Mouse (Mus musculus): ENCODE measurements around the gene Wfdc9. TPM values are rescaled to one million over a fixed set of nuclear protein-coding genes. Genes with fewer than 3 reads are reported as not detected.

The Wfdc9 gene
- not detected in 2 replicates for polyA plus RNA-seq (2015; fragmentation: Nextera tagmentation; extraction: Ambion mirVana)

DNA sequence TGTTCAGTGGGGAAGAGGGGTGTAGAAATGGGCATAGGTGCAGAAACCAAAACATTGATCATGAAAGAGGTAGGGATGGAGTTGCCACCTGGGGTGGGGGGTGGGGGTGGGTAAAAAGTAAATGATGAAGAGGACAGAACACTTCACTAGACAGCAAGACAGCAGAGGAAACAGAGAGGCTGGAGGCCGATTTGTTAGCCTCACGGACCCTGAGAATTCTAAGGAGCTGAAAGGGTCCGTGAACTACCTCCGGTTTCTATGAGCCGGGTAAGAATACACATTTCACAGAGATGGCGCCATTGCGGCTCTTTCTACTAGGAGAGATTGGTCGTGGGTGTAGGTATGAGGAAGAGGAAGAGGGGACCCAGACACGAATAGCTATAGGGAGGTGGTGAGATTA is at the start of gene Wfdc9:
TSS of gene Wfdc9 (minus strand) at position 101 of the 400 bp plus-strand sequence.
- ATAC-seq (ENCODE audit: insufficient number of reproducible peaks, low FRiP score, low TSS enrichment, low read depth) = no peak
- no peaks in the 10 kb centered on the region for H3K27me3 ChIP-seq
- no peak within 1 kb of the TSS for H3K27ac ChIP-seq (replicated peaks)
- no peaks in the 10 kb centered on the region for H3K9me3 ChIP-seq (replicated peaks)
- H3K4me3 ChIP-seq (replicated peaks) = no peak within 1 kb of the TSS
- no peaks in the 10 kb centered on the region for H3K4me1 ChIP-seq
- H3K36me3 ChIP-seq = no peaks in the 10 kb centered on the region
- no peak within 1 kb of the TSS for H3K9ac ChIP-seq
- 82% methylated on average over 9 of the region's 9 CpGs for WGBS
- H3K4me2 ChIP-seq (replicated peaks) = no peak within 1 kb of the TSS

DNA sequence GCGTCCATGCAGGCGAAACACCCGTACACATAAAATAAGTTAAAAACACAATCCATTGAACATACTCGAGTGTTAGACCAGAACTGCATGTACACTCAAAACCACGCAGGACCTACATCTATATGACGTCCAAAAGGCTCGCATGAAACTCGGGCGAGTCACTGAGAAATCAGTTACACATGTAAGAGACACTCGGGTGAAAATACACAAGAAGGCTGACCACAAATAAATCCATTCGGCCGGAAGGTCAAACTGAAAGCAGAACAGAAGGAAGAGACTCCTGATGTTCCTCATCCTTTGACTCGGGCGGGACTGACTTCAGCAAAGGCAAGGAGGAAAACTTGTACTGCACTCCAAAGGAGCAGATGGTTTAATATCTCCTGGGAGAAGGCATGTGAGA is 49.6 kb upstream of the Wfdc9 start:
- no peak overlapping the region for H3K4me3 ChIP-seq (replicated peaks)
- no peak overlapping the region for H3K27ac ChIP-seq (replicated peaks)
- 81% methylated on average over 14 of the region's 14 CpGs for WGBS
- H3K4me1 ChIP-seq = no peaks in the 10 kb centered on the region
- ATAC-seq (ENCODE audit: insufficient number of reproducible peaks, low FRiP score, low TSS enrichment, low read depth) = no peak
- H3K9me3 ChIP-seq (replicated peaks) = no peaks in the 10 kb centered on the region
- H3K36me3 ChIP-seq = no peaks in the 10 kb centered on the region
- no peak overlapping the region for H3K9ac ChIP-seq
- H3K27me3 ChIP-seq = no peaks in the 10 kb centered on the region
- H3K4me2 ChIP-seq (replicated peaks) = no peak overlapping the region

DNA sequence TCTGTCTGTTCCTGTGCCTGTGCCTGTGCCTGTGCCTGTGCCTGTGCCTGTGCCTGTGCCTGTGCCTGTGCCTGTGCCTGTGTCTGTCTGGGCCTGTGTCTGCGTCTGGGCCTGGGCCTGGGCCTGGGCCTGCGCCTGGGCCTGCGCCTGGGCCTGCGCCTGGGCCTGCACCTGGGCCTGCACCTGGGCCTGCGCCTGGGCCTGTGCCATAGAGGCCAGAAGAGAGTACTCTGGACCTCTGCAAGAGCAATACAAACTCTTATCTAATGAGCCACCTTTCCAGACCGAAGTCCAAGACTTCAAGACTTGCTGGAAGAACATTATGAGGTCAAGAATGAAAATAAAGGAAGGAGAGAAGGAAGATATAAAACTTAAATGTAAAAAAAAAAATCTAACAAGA is 48.9 kb upstream of the Wfdc9 start:
- Histone ChIP-seq H3K4me2 (replicated peaks) (no peak overlapping the region), H3K4me3 (replicated peaks) (no peak overlapping the region), H3K9ac (no peak overlapping the region), H3K9me3 (replicated peaks) (no peaks in the 10 kb centered on the region), H3K27me3 (no peaks in the 10 kb centered on the region), H3K27ac (replicated peaks) (no peak overlapping the region), H3K36me3 (no peaks in the 10 kb centered on the region), H3K4me1 (no peaks in the 10 kb centered on the region)
- WGBS = 83% methylated on average over 6 of the region's 6 CpGs
- no peak for ATAC-seq (ENCODE audit: insufficient number of reproducible peaks, low FRiP score, low TSS enrichment, low read depth)

DNA sequence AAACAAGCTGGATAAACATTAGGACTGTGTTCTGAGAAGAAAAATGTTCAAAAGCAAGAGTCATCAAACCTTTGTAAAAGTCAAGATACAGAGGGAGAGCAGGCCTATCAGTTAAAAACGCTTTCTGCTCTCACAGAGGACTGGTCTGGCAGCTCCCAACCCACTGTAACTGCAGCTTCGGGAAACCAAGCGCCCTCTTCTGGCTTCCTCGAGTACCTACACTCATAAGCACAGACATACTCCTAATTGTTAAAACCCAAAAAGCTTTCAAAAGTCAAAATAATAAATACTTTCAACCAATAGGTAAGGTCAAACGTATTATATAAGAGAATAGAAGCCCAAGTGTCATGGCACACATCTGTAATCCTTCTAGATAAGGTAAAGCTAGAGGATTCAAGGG is 47.9 kb upstream of the Wfdc9 start:
- H3K4me2 ChIP-seq (replicated peaks) = no peak overlapping the region
- no peak overlapping the region for H3K4me3 ChIP-seq (replicated peaks)
- no peaks in the 10 kb centered on the region for H3K4me1 ChIP-seq
- no peaks in the 10 kb centered on the region for H3K9me3 ChIP-seq (replicated peaks)
- WGBS = 79% methylated on average over 5 of the region's 5 CpGs
- ATAC-seq (ENCODE audit: insufficient number of reproducible peaks, low FRiP score, low TSS enrichment, low read depth) = no peak
- H3K27ac ChIP-seq (replicated peaks) = no peak overlapping the region
- H3K9ac ChIP-seq = no peak overlapping the region
- H3K36me3 ChIP-seq = no peaks in the 10 kb centered on the region
- no peaks in the 10 kb centered on the region for H3K27me3 ChIP-seq

DNA sequence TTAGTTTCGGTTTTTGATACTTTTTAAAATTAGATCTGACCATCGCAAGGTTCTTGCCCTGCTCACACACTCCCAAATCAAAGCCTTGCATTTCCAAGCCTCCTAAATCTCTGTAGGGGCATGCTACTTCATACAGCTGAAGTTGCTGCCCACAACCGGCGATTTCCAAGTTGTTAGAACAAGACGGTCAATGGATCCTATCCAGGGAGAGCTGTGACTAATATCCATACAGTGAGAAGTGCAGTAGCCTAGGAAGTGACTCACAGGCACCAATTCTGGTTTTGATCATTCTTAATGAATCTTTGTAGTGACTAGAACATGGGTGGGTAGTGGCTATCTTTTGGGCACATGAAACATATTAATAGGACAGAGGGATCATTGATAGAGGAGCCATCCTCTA is 45.4 kb upstream of the Wfdc9 start:
- 75% methylated on average over 5 of the region's 5 CpGs for WGBS
- Histone ChIP-seq H3K36me3 (no peaks in the 10 kb centered on the region), H3K27ac (replicated peaks) (no peak overlapping the region), H3K4me3 (replicated peaks) (no peak overlapping the region), H3K27me3 (no peaks in the 10 kb centered on the region), H3K9me3 (replicated peaks) (no peaks in the 10 kb centered on the region), H3K4me1 (no peaks in the 10 kb centered on the region), H3K4me2 (replicated peaks) (no peak overlapping the region), H3K9ac (no peak overlapping the region)
- ATAC-seq (ENCODE audit: insufficient number of reproducible peaks, low FRiP score, low TSS enrichment, low read depth) = no peak

DNA sequence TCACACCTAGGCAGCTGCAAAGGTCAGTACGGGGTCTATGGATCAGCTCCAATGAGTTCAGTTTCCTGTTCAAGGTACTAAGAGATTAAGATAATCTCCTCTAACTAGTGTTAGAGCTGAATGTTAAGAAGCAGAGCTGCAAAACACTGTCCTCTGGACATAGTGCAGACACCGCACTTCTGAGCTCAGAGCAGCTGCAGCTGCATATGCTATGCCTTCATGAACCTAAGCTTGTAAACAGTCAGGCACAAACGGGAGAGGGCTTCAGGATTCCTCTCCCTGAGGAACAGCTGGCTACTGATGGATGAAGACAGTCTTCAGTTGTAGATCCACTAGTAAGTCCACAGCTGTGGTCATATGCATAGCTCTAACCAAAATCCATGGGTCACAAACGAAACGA is 44.6 kb upstream of the Wfdc9 start:
- no peak for ATAC-seq (ENCODE audit: insufficient number of reproducible peaks, low FRiP score, low TSS enrichment, low read depth)
- WGBS = 73% methylated on average over 5 of the region's 5 CpGs

DNA sequence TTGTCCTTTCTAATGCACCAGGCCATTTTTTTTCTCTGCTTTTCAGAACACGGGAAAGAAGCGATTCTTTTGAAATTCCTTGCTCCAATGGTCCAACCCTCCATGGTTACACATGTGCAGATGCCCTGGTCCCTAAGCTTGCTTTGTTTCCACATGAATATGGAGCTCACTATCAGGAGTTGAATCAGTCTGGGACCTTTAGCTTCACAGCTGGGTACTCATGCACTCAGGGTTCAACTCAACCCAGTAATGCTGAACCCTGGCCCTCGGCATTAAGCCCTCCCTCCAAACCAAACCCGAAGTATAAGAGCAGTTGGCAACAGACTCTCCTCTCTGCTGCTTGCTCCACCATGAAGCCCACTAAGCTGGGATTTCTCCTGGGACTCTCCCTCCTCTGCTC is 41.8 kb upstream of the Wfdc9 start, which contains the start of gene Spint4:
TSS of gene Spint4 (plus strand) at position 301 of the 400 bp plus-strand sequence.
- H3K4me3 ChIP-seq (replicated peaks) = no peak within 1 kb of the TSS
- 84% methylated on average over 4 of the region's 4 CpGs for WGBS

More for the DNA sequence above, 44.6 kb upstream of the Wfdc9 start:
- H3K4me2 ChIP-seq (replicated peaks) = no peak overlapping the region
- no peaks in the 10 kb centered on the region for H3K4me1 ChIP-seq
- H3K9me3 ChIP-seq (replicated peaks) = no peaks in the 10 kb centered on the region
- H3K36me3 ChIP-seq = no peaks in the 10 kb centered on the region
- no peaks in the 10 kb centered on the region for H3K27me3 ChIP-seq
- H3K27ac ChIP-seq (replicated peaks) = no peak overlapping the region
- no peak overlapping the region for H3K4me3 ChIP-seq (replicated peaks)
- no peak overlapping the region for H3K9ac ChIP-seq

DNA sequence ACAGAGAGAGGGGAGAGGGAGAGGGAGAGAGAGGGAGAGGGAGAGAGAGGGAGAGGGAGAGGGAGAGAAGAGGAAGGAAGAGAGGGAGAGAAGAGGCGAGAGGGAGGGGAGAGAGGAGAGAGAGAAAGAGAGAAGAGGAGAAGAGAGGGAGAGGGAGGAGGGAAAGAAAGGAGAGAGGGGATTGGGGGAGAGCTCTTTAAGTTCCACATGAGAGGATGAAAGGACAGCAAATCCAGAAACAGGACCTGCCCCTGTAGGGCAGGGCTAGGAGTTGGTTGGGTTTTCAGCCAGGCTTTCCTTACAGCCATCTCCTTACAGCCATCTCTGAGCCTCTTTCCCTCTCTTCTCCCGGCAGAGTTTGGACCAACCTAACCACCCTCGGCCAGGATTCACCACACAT is 28.4 kb upstream of the Wfdc9 start, which contains the start of gene Wfdc13:
TSS of gene Wfdc13 (plus strand) at position 301 of the 400 bp plus-strand sequence.
- no peak for ATAC-seq (ENCODE audit: insufficient number of reproducible peaks, low FRiP score, low TSS enrichment, low read depth)

More for the DNA sequence above, 41.8 kb upstream of the Wfdc9 start, which contains the start of gene Spint4:
- Histone ChIP-seq H3K4me1 (no peaks in the 10 kb centered on the region), H3K9me3 (replicated peaks) (no peaks in the 10 kb centered on the region), H3K27ac (replicated peaks) (no peak within 1 kb of the TSS), H3K4me2 (replicated peaks) (no peak within 1 kb of the TSS), H3K27me3 (no peaks in the 10 kb centered on the region), H3K36me3 (no peaks in the 10 kb centered on the region), H3K9ac (no peak within 1 kb of the TSS)
- no peak for ATAC-seq (ENCODE audit: insufficient number of reproducible peaks, low FRiP score, low TSS enrichment, low read depth)

DNA sequence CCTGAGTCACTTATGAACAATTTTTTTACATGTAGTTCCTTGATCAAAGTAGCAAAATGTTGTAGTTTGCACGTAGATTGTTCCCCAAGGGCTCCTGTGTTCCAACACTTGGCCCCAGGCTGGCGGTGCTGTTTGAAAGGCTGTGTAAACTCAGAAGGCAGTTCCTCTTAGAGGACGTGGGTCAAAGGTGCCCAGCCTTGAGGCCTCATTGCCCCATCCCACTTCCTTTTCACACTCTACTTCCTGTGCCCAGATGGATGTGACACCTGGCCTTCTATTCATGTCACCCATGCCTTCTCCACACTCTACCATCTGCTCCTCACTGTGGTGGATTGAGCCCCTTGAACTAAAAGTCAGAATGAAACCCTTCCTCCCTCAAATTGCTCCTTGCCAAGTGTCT is 23.5 kb upstream of the Wfdc9 start:
- no peak for ATAC-seq (ENCODE audit: insufficient number of reproducible peaks, low FRiP score, low TSS enrichment, low read depth)
- no peak overlapping the region for H3K9ac ChIP-seq
- no peak overlapping the region for H3K4me2 ChIP-seq (replicated peaks)
- H3K9me3 ChIP-seq (replicated peaks) = no peaks in the 10 kb centered on the region
- H3K36me3 ChIP-seq = no peaks in the 10 kb centered on the region
- WGBS = 38% methylated on average over 3 of the region's 3 CpGs
- H3K27ac ChIP-seq (replicated peaks) = no peak overlapping the region
- no peaks in the 10 kb centered on the region for H3K27me3 ChIP-seq
- H3K4me1 ChIP-seq = peaks cover 6% of the 10 kb centered on the region; the same call in 1 of the 2 replicates
- no peak overlapping the region for H3K4me3 ChIP-seq (replicated peaks)

More for the DNA sequence above, 28.4 kb upstream of the Wfdc9 start, which contains the start of gene Wfdc13:
- H3K9me3 ChIP-seq (replicated peaks) = no peaks in the 10 kb centered on the region
- 76% methylated on average over 2 of the region's 3 CpGs for WGBS
- H3K9ac ChIP-seq = no peak within 1 kb of the TSS
- no peak within 1 kb of the TSS for H3K4me2 ChIP-seq (replicated peaks)
- no peaks in the 10 kb centered on the region for H3K36me3 ChIP-seq
- H3K4me1 ChIP-seq = no peaks in the 10 kb centered on the region
- H3K27ac ChIP-seq (replicated peaks) = no peak within 1 kb of the TSS
- H3K27me3 ChIP-seq = no peaks in the 10 kb centered on the region
- no peak within 1 kb of the TSS for H3K4me3 ChIP-seq (replicated peaks)

DNA sequence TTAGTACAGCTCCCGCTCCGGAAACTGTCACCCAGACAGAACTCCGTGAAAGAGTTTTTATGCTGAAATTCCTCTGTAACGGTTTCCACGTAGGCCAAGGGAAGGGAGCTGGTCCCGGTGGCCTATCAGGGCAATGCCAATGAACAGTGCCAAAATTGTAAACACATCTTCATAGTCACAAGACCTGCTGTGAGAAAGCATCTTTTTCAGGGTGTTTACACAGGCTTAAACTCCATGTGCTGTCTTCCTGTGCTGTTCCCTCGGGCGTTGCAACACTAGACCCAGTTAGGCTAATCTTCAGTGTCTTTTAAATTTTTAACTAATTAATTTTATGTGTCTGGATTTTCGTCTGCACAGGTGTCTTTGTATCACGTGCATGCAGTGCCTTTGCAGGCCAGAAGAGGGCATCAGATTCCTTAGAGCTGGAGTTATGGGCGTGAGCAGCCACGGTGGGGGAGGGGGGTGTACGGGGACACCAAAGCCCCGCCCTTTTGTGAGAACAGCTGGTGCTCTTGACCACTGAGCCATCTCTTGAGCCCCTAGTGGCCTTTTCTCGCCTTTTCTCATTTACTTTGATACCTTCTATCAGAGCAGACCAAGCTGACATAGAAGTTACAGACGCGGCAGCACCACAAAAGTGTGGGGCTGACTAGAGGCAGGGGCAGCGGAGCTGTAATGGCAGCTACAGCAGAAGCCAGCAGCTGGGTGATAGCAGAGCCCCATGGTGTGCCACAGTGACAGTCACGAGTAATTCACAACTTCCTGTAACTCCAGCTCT is 22.7 kb upstream of the Wfdc9 start:
- Histone ChIP-seq H3K27ac (replicated peaks) (no peak overlapping the region), H3K36me3 (no peaks in the 10 kb centered on the region), H3K4me2 (replicated peaks) (peak overlapping the region; percentile 44), H3K9me3 (replicated peaks) (no peaks in the 10 kb centered on the region), H3K9ac (no peak overlapping the region), H3K4me3 (replicated peaks) (peak overlapping the region; percentile 33), H3K4me1 (peaks cover 6% of the 10 kb centered on the region; the same call in 1 of the 2 replicates), H3K27me3 (no peaks in the 10 kb centered on the region)
- WGBS = 19% methylated on average over 19 of the region's 19 CpGs
- no peak for ATAC-seq (ENCODE audit: insufficient number of reproducible peaks, low FRiP score, low TSS enrichment, low read depth)

DNA sequence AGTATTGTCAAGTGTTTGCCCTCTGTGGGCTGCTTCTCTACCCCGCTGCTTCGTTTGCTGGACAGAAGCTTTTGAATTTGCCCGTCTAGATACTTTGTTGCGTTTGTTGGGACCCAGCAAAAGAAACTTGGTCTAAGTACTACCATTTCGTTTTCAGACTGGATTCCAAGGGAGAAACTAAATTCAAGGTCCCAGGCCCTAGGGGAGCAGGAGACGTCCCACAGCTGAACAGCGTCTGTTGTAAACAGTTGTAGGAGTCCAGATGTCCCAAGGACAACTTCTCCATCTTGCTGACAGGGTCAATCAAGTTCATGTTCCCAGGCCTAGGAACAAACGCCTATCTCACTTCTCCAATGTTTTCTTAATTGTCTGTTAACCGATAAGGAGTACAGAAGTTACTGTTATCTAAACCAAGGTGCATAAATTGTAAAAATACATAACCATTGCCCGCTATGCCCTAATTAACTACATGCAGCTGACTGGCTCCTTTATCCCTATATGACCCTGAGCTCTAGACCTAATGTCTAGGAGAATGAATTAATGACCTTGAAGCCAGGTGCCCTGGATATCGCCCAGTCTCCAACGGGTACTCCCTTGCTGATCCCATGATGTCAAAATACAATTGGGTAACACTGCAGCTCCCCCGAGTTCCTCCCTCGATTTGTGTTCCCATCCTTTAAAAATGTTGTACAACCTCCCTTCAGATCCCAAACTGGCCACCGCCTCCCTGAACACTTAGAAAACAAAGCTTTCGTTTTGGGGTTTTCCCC is 20.7 kb upstream of the Wfdc9 start:
- Histone ChIP-seq H3K9ac (no peak overlapping the region), H3K36me3 (no peaks in the 10 kb centered on the region), H3K9me3 (replicated peaks) (no peaks in the 10 kb centered on the region), H3K4me2 (replicated peaks) (no peak overlapping the region), H3K4me3 (replicated peaks) (no peak overlapping the region), H3K4me1 (peaks cover 6% of the 10 kb centered on the region; the same call in 1 of the 2 replicates), H3K27me3 (no peaks in the 10 kb centered on the region), H3K27ac (replicated peaks) (no peak overlapping the region)
- no peak for ATAC-seq (ENCODE audit: insufficient number of reproducible peaks, low FRiP score, low TSS enrichment, low read depth)
- WGBS = 80% methylated on average over 16 of the region's 16 CpGs
